26 mouse cellular contexts compared by ENCODE assay signal in genomic region chr1:192544091-192544490, GRCm38 (mm10).
DNase-seq lines count a peak whose midpoint lies in the region; ATAC-seq lines count a peak whose summit lies in the region.
"Had no signal": no experiment of that assay in that cellular context is flagged by ENCODE, and none has a peak within 500 bp of the region (broad histone marks: within the 10 kb centered on the region; RNA-seq: fewer than 3 reads in every experiment).

No protein-coding gene starts in this region.

- no peaks in the 10 kb centered on the region for H3K36me3 ChIP-seq in forebrain, embryonic 16.5 days (ENCODE audit: control insufficient read depth, insufficient read depth)
- no peaks in the 10 kb centered on the region for H3K36me3 ChIP-seq in forebrain, embryonic 14.5 days (ENCODE audit: control insufficient read depth, insufficient read depth, low read length)
- no peaks in the 10 kb centered on the region for H3K36me3 ChIP-seq in limb, embryonic 12.5 days
- no peaks in the 10 kb centered on the region for H3K36me3 ChIP-seq in limb, embryonic 10.5 days
- no peaks in the 10 kb centered on the region for H3K36me3 ChIP-seq in neural tube, embryonic 11.5 days (ENCODE audit: control insufficient read depth, insufficient read depth, low read length)
- H3K36me3 ChIP-seq in limb, embryonic 13.5 days, result no peaks in the 10 kb centered on the region
- H3K36me3 ChIP-seq: embryonic facial prominence, embryonic 12.5 days; G1E; hindbrain, embryonic 15.5 days had no signal

- H3K4me2 ChIP-seq in forebrain, embryonic 16.5 days (ENCODE audit: low read length), result no peak overlapping the region
- no peak overlapping the region for H3K4me2 ChIP-seq in forebrain, embryonic 14.5 days (ENCODE audit: low read length)
- H3K4me2 ChIP-seq in limb, embryonic 12.5 days, result no peak overlapping the region
- no peak overlapping the region for H3K4me2 ChIP-seq in neural tube, embryonic 11.5 days (ENCODE audit: low read depth)
- H3K4me2 ChIP-seq in limb, embryonic 13.5 days (replicated peaks), result no peak overlapping the region
- H3K4me2 ChIP-seq: embryonic facial prominence, embryonic 12.5 days; heart, embryonic 11.5 days; hindbrain, embryonic 15.5 days; liver, embryonic 11.5 days; lung, embryonic 14.5 days had no signal

- no peak for DNase-seq in forebrain, embryonic 14.5 days (ENCODE audit: low spot score)
- DNase-seq in limb, embryonic 10.5 days (ENCODE audit: low spot score), result no peak
- DNase-seq in neural tube, embryonic 11.5 days (ENCODE audit: low spot score), result peak; percentile 35
- no peak for DNase-seq in neural tube, embryonic 10.5 days (ENCODE audit: extremely low spot score, low spot score)
- DNase-seq in urinary bladder, postnatal 4 days (ENCODE audit: low spot score in 2 of 2), result no peak
- DNase-seq: adrenal gland, postnatal 36 days; B cell, adult 2 months; cerebellum, adult 11 months; cerebellum, adult 9-11 months; heart, postnatal 10 days; kidney, adult 9 months; kidney, postnatal 14 days; left cerebral cortex, postnatal 4 days; lung, embryonic 14.5 days; lung, postnatal 36 days had no signal

- H3K4me1 ChIP-seq in forebrain, embryonic 16.5 days (replicated peaks; ENCODE audit: control insufficient read depth, insufficient read depth, low read length), result no peaks in the 10 kb centered on the region
- H3K4me1 ChIP-seq in forebrain, embryonic 14.5 days (ENCODE audit: control insufficient read depth, insufficient read depth, low read length), result 0 out of 2 replicates have a peak, but pooled peaks cover 4% of the 10 kb centered on the region
- H3K4me1 ChIP-seq in limb, embryonic 12.5 days (replicated peaks), result 0 out of 2 replicates have a peak, but pooled peaks cover 3% of the 10 kb centered on the region
- H3K4me1 ChIP-seq in limb, embryonic 10.5 days, result no peaks in the 10 kb centered on the region; the same call in 1 of the 2 replicates
- no peaks in the 10 kb centered on the region for H3K4me1 ChIP-seq in neural tube, embryonic 11.5 days (ENCODE audit: control insufficient read depth, insufficient read depth, low read length)
- H3K4me1 ChIP-seq in limb, embryonic 13.5 days, result no peaks in the 10 kb centered on the region
- H3K4me1 ChIP-seq: embryonic facial prominence, embryonic 12.5 days had no signal

- H3K27ac ChIP-seq in forebrain, embryonic 16.5 days (ENCODE audit: low read length), result no peak overlapping the region
- no peak overlapping the region for H3K27ac ChIP-seq in forebrain, embryonic 14.5 days (ENCODE audit: low read depth, low read length)
- H3K27ac ChIP-seq in limb, embryonic 12.5 days, result no peak overlapping the region
- no peak overlapping the region for H3K27ac ChIP-seq in limb, embryonic 10.5 days
- H3K27ac ChIP-seq in neural tube, embryonic 11.5 days (ENCODE audit: low read depth, low read length), result no peak overlapping the region
- H3K27ac ChIP-seq in limb, embryonic 13.5 days, result no peak overlapping the region
- H3K27ac ChIP-seq: embryonic facial prominence, embryonic 12.5 days; hindbrain, embryonic 15.5 days had no signal

- ATAC-seq in forebrain, embryonic 16.5 days, result no peak
- ATAC-seq in forebrain, embryonic 14.5 days, result no peak
- peak; percentile 52; the same call in 1 of the 2 replicates for ATAC-seq in limb, embryonic 12.5 days (ENCODE audit: insufficient number of reproducible peaks, insufficient read depth, low FRiP score, low TSS enrichment, low read depth)
- ATAC-seq in neural tube, embryonic 11.5 days (ENCODE audit: insufficient read depth, low FRiP score, low TSS enrichment), result no peak
- ATAC-seq in limb, embryonic 13.5 days (ENCODE audit: low FRiP score, low read depth), result peak; percentile 48; the same call in 1 of the 2 replicates
- ATAC-seq: intestine, embryonic 16.5 days; Patski had no signal

- H3K9ac ChIP-seq in forebrain, embryonic 16.5 days (replicated peaks; ENCODE audit: low read depth, low read length), result 0 out of 2 replicates have a peak overlapping the region, but pooled peaks have one; percentile 6
- H3K9ac ChIP-seq in forebrain, embryonic 14.5 days (ENCODE audit: low read length), result no peak overlapping the region
- no peak overlapping the region for H3K9ac ChIP-seq in limb, embryonic 12.5 days (replicated peaks)
- H3K9ac ChIP-seq in neural tube, embryonic 11.5 days (ENCODE audit: low read length), result no peak overlapping the region
- no peak overlapping the region for H3K9ac ChIP-seq in limb, embryonic 13.5 days
- H3K9ac ChIP-seq: embryonic facial prominence, embryonic 12.5 days; hindbrain, embryonic 15.5 days; lung, embryonic 14.5 days had no signal

- WGBS in forebrain, embryonic 16.5 days, result 67% methylated on average over 9 of the region's 9 CpGs
- WGBS in forebrain, embryonic 14.5 days, result 71% methylated on average over 9 of the region's 9 CpGs
- WGBS in limb, embryonic 12.5 days, result 83% methylated on average over 9 of the region's 9 CpGs
- WGBS in limb, embryonic 10.5 days, result 81% methylated on average over 9 of the region's 9 CpGs
- 57% methylated on average over 9 of the region's 9 CpGs for WGBS in neural tube, embryonic 11.5 days
- 77% methylated on average over 9 of the region's 9 CpGs for WGBS in limb, embryonic 13.5 days

- no peaks in the 10 kb centered on the region for H3K27me3 ChIP-seq in forebrain, embryonic 16.5 days (replicated peaks; ENCODE audit: control insufficient read depth, insufficient read depth, low read length)
- no peaks in the 10 kb centered on the region for H3K27me3 ChIP-seq in forebrain, embryonic 14.5 days (replicated peaks; ENCODE audit: control insufficient read depth, insufficient read depth, low read length)
- H3K27me3 ChIP-seq in limb, embryonic 12.5 days, result no peaks in the 10 kb centered on the region
- no peaks in the 10 kb centered on the region for H3K27me3 ChIP-seq in limb, embryonic 10.5 days (ENCODE audit: low read depth, poor library complexity, severe bottlenecking)
- no peaks in the 10 kb centered on the region for H3K27me3 ChIP-seq in neural tube, embryonic 11.5 days (ENCODE audit: control insufficient read depth, insufficient read depth, low read length)
- H3K27me3 ChIP-seq in limb, embryonic 13.5 days, result no peaks in the 10 kb centered on the region
- H3K27me3 ChIP-seq: embryonic facial prominence, embryonic 12.5 days; hindbrain, embryonic 15.5 days; Patski had no signal

- no peak overlapping the region for H3K4me3 ChIP-seq in forebrain, embryonic 16.5 days (replicated peaks; ENCODE audit: low read length)
- H3K4me3 ChIP-seq in forebrain, embryonic 14.5 days (ENCODE audit: low read depth, low read length), result no peak overlapping the region
- H3K4me3 ChIP-seq in limb, embryonic 12.5 days (replicated peaks), result no peak overlapping the region
- H3K4me3 ChIP-seq in limb, embryonic 10.5 days, result no peak overlapping the region
- no peak overlapping the region for H3K4me3 ChIP-seq in neural tube, embryonic 11.5 days (ENCODE audit: low read depth, low read length)
- no peak overlapping the region for H3K4me3 ChIP-seq in limb, embryonic 13.5 days
- H3K4me3 ChIP-seq: embryonic facial prominence, embryonic 12.5 days; hindbrain, embryonic 15.5 days; megakaryocyte, embryonic 14.5 days had no signal

- H3K9me3 ChIP-seq in forebrain, embryonic 16.5 days (ENCODE audit: control insufficient read depth, low read length), result no peaks in the 10 kb centered on the region
- no peaks in the 10 kb centered on the region for H3K9me3 ChIP-seq in forebrain, embryonic 14.5 days (replicated peaks; ENCODE audit: control insufficient read depth, low read length)
- no peaks in the 10 kb centered on the region for H3K9me3 ChIP-seq in limb, embryonic 12.5 days
- H3K9me3 ChIP-seq in limb, embryonic 10.5 days (replicated peaks), result no peaks in the 10 kb centered on the region
- no peaks in the 10 kb centered on the region for H3K9me3 ChIP-seq in neural tube, embryonic 11.5 days (ENCODE audit: control insufficient read depth, low read length)
- H3K9me3 ChIP-seq in limb, embryonic 13.5 days, result no peaks in the 10 kb centered on the region
- H3K9me3 ChIP-seq: embryonic facial prominence, embryonic 12.5 days; hindbrain, embryonic 15.5 days; megakaryocyte, embryonic 14.5 days had no signal

Comparison
In these comparisons a context has a peak if more than half of its experiments do, and no peak if none do; other contexts are left out.
1. ATAC-seq: peak in limb, embryonic 12.5 days (single experiment) and limb, embryonic 13.5 days (single experiment); none in forebrain, embryonic 16.5 days (single experiment), forebrain, embryonic 14.5 days (single experiment) and neural tube, embryonic 11.5 days (single experiment).